Mouse (Mus musculus) thymus, postnatal 4 days (tissue): ENCODE measurements at regions not wholly inside any gene's neighbourhood (a gene's known extent, or its start where the extent isn't known, plus 50 kb on each side); places are given as distances from the start of the nearest gene placed in this dataset.
"Not testable (repeated sequence)": the region's sequence is repeated elsewhere in the genome, so short reads cannot be mapped to it uniquely, and the experiment has no call there.

ENCODE experiments used
- DNase-seq: peaks from one replicate; pipeline ENCODE4 v3.0.0; 2021

DNA sequence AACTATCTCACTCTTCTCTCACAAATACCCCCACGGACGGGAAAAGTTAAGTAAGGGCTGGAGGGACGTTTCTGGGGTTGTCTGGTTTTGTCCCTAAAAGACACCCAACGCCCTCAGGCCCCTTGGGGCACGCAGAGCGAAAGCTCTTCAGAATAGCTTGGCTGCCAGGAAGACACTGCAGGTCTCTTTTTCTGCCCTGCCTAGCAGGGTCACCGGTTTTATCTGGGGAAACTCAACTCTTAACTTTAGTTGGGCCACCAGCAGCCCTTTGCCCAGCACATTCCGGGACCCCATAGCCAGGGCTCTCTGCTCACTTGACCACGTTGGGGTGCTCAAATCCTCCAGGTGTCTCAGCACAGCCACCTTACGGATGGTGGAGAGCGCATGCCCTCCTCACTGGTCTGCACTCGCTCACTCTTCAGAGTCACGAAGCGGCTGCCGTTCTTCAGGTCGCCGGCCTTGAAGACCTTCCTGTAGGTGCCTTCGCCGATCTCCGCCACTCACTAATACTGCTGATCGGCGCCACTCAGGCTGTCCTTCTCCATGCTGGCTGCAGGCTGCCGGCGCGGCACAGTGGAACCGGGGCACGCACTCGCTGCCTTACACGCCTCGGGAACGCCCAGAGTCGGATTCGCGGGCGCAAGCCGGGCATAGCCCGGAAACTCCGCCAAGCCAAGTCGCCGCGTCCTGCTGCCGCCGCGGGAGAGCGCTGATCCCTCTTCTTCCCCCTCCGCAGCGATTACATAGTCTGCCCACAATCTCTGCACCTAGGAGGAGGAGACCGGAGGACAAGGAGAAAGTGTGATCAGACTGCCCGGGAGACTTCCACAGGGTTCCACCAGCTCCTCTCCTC is 83.0 kb downstream of the Ulbp1 start:
- peak; percentile 58 for DNase-seq

DNA sequence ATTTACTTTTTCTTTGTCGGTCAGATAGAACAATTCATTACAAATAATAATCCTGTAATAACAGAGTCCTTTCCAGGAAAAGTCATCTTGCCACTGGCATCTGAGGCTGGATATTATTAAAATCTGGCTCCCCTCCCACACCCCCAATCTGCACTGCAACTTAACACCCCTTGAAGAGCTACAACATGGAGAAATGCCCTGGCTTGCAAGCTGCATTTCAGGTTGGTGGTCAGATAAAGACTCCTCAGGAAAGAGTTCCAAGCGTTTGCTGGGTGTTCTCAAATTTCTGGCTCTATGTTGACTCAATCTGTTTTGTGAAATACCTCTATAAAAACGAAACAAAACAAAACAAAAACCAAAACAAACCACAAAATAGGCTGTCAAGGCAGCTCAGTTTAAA is 114.6 kb downstream of the Ulbp1 start:
- not testable (repeated sequence) for DNase-seq

DNA sequence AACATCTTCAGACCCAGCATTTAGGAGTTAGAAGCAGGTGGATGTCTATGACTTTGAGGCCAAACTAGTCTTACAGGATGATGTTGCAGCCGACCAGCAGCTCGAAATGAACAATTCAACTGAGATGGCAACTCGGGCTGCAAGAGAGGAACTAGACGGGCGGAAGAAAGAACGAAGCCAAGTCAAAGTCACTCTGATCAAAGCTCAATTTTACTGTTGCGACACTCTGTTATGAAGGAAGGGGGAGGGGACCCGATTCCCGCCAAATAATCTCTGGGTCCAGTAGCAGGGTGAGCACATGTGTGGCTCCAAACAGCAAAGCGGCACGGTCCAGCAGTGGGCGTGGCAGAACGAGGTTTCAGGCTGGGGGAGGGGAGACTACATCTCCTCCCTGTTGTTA is 129.1 kb downstream of the Ulbp1 start:
- DNase-seq: not testable (repeated sequence)

DNA sequence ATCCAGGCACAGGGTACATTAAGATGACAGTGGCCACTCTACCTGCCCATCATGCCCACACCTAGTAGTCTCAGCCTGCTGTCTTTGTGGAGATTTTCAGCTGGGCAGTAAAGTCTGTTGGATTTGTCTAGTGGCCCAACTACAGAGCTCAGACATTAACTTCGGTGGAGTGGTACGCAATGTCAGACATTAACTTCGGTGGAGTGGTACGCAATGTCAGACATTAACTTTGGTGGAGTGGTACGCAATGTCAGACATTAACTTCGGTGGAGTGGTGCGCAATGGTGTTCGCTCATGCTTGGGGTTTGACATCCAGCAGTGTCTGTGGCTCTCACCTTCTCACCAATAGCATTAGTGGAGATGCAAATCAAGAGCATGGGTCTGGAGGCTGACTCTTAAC is 129.7 kb downstream of the Ulbp1 start:
- not testable (repeated sequence) for DNase-seq

DNA sequence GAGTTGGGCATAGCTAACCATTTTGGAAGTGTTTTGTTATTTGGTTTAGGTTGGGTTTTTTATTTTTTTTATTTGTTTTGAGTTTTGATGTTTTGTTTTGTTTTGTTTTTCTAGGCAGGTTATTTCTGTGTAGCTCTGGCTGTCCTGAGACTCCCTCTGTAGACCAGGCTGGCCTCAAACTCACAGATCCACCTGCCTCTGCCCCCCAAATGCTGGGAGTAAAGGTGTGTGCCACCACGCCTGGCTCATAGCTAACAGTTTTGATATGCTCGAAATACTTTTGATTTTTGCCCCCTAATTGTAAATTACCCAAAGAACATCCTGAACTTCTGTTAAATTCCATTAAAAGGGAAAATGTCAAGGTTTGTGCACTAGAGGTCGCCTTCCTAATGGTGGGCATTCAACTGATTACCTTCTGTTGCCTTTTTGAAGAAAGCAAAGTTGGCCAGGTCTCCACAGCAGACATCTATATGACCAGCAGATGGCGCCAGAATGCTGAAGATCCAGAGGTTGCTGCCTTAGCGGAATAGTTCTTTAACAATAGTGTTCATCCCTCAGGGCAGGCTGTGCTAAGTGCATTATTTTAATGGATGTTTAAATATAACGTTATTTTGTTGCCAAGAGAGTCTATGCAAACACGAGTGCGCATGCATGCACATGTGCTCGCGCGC is 121.2 kb upstream of the Cnksr3 start:
- DNase-seq: peak; percentile 66

DNA sequence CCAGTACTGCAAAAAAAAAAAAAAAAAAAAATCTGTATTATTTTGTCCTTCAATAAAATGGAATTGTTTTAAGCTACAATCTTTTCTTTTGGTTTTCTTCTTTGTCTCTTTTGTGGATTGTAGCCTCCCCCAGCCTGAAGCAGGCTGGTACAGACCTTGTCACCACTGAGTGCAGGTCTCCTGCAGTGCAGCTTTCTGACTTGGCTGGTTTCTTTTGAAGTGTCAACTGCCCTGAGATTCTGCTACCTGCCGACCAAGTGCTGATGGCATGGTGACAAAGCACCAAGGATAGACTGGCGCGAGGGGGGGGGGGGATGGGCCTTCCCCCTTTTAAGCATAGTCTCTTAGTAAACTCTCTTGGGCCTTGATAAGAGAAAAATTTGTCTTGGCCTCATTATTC is 116.2 kb upstream of the Cnksr3 start:
- no peak for DNase-seq

DNA sequence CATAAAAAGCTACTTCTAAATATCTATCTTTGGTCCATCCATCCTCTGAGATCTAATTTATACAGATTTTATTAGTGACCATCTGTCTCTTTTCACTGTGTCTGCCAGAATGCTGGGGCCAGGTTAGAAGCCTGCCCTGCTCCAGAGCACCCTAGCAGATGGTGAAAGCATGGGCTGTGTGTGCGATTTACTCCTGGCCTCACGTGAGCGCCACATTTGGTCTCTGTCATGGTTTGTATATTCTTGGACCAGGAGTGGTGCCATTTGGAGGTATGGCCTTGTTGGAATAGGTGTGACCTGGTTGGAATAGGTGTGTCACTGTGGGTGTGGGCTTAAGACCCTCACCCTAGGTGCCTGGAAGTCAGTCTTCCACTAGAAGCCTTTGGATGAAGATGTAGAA is 115.0 kb upstream of the Cnksr3 start:
- DNase-seq: not testable (repeated sequence)

DNA sequence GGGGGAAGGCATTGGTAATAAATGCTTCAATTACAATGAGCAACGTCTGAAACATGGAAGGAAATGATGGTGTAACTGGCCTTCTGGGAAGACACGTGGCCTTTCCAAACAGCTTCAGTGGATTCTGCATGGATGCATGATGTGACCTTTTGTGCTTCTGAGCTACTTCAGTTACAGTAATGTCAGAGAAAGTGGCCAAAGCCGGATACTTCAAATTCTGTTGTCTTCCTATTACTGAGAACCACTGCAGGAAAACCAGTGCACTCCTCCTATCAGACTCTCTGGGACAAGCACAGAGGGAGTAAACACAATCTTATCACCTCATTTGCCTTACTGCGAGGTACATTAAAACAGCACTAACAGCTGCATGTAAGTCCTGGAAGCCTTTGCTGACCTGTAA is 113.0 kb upstream of the Cnksr3 start:
- DNase-seq: no peak

DNA sequence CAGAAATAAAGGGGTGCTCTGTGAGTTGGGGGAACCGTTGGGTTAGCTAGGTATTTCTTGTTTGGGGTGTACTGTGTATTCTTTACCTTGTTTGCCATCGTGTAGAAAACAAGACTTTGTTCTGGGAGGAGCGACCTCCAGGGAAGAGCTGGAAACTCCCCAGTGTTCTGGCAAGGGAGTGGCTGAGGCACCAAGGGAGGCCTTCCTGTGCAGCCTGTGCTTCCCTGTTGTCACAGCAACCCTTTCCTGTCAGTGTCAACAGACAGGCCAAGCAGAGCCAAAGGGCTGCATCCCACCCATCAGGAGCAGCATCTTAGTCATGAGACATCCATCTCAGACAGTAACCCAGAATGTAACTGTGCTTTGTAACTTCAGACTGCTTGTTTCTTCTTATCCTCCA is 111.2 kb upstream of the Cnksr3 start:
- no peak for DNase-seq

DNA sequence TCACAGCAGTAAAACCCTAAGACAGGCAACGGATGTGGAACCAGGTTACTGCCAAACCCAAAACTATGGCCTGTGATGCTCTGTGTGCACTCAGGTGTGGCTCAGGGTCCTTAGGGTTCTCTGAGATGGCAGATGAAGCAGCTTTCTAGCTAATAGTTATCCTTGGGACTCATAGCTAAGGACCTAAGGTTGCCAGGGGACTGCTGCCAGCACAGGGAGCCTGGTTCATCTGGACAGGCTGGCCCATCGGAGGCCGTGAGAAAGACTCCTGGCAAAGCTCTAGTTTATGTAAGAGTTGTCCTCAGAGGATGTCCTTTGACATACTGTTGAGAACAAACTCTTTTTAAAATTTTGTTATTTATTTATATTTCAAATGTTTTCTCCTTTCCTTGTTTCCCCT is 97.9 kb upstream of the Cnksr3 start:
- no peak for DNase-seq

DNA sequence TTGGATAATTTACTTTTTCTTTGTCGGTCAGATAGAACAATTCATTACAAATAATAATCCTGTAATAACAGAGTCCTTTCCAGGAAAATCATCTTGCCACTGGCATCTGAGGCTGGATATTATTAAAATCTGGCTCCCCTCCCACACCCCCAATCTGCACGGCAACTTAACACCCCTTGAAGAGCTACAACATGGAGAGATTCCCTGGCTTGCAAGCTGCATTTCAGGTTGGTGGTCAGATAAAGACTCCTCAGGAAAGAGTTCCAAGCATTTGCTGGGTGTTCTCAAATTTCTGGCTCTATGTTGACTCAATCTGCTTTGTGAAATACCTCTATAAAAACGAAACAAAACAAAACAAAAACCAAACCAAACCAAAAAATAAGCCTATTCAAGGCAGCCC is 93.8 kb upstream of the Cnksr3 start:
- not testable (repeated sequence) for DNase-seq

DNA sequence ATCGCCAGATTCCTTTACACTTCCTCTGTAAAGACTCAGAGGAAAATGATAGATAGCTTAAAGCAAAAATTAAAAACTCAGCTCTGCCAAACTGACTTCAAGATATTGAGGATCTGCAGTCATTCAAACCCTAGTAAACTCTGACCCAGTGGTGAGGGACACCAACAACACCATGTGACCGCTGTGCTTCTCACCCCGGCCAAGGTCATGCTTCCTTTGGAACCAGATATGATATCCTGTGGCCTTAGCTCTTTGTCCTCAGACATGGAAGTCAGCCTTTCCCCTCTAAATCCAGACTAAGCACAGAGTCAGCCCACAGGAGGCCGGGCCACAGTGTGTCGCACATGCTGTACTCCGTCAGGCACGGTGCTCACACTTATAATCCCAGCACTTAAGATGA is 86.3 kb upstream of the Cnksr3 start:
- no peak for DNase-seq

DNA sequence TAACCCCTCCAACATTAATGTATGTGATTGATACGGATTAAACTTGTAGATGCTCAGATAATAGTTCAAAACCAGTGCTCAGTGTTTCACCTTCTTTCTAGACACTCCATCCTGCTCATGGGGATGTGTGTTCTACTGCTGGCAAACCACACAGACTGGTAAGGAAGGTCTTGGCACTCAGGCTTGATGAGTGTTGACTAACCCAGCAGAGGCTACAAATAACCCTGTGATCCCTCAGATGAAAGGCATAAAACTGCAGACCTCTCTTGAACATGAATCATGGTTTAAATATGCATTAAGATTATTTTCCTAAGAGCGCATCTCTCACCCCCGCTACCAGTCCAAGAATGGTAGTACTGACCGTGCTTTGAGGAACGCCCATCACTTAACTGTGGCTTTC is 83.9 kb upstream of the Cnksr3 start:
- no peak for DNase-seq

DNA sequence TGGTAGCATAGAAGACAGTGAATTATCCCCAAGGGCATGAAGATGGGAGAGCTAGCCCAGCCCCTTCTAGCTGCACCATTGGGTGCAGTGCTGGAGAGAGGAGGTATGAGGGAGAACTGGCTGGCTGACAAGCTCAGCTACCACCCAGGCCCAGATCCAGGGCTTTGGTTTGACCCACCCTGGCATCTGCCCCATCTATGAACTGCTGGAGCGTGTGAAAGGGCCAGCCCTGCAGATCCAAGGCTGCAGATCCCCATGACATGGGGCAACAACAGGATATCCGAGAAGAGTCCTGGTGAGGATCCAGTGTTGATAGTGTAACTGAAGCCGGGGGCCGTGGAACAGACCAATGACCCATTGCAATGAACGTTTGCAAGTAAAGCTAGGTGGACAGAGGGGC is 81.2 kb upstream of the Cnksr3 start:
- no peak for DNase-seq

DNA sequence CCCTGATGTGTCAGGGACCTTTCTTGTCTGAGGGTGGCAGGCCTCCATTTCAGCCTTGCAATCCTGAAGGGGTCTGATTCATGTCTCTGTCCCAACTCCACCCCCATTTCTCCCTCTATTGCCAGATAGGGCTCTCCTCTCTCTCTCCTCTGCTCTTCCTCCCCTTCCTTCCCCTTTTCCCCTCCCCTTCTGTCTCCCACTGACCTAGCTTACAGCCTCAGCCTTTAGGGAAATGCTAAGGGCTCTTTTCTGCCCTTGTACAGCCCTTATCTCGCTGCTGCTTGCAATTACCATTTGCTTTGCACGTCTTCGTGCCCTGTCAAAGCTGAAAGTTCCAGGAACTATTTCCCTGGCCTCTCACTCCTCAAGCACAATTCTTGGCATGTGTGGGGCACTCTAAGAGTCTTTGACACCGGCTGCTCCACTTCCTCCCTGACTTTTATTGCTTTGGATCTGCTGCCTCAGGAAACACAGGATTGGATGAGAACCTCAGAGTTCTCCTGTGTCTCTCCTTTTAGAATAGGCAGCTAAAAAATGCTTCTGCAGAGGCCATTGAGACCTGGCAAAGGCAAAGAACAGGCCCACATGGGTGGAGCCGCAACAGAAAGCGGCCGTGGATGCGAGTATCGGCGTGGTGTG is 77.9 kb upstream of the Cnksr3 start:
- DNase-seq: no peak

DNA sequence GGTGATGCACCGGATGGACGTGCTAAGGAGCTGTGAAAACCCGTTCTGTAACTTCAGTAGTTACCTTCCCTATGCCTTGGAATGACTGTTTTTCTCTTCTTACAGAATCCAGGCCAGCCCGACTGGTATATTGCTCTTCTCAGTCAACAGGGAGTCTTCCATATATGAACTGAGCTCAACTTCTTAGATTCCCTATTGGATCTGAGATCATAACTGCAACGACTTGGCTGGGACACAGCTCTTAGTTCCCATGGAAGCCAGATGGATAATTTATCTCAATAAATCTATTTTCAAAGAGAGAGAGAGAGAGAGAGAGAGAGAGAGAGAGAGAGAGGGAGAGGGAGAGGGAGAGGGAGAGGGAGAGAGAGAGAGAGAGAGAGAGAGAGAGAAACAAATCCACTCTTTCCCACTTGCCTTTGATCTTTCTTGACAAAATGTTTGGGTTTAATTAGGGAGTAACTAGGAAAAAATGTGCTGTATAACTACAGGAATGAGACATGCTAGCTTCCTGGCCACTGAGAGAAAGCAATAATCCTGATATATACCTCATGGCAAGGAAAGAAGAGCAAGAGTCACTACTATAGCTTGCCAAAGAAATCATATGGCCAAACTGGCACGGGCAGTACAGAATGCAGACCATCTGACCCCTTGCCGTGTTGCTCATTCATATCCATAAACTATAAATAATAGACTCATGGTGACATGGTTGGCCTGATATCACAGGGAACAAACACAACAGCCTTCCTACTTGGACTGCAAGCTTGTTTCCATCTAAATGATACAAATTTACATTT is 73.3 kb upstream of the Cnksr3 start:
- no peak for DNase-seq

DNA sequence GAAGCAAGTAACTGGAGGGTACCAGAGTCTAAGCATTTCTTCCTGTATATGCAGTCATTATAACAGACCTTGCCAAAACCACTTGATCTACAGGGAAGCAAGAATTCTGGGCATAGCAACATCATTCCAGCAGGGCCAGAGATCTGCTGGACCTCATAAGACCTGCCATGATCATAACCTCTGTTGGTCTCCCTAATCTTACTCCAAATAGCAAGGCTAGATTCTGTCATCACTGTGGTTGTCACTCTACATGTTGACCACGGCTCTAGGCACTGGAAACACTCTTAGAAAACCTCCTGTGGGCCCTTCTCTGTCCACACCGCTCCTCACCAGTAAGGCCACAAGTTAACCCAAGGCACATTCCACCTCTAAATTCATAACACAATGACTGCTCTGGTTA is 68.4 kb upstream of the Cnksr3 start:
- no peak for DNase-seq

DNA sequence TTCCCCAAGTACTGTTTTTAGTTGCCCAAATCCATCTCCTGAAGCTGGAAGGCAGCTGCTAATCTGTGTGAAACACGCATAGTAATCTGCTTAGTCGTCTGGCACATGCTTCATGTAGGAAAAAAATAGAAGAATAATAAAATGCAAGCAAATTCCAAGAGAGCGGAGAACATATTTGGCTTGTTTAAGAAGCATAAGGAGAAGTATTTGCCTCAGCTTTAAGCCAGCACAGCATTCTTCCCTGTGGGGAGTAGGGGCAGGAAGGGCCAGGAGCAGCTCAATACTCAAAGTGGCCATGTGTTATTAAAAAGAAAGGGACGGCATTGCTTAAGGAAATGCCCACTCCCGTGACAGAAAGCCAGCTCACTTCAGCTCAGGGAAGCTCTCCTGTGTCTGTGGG is 66.8 kb upstream of the Cnksr3 start:
- DNase-seq: no peak

DNA sequence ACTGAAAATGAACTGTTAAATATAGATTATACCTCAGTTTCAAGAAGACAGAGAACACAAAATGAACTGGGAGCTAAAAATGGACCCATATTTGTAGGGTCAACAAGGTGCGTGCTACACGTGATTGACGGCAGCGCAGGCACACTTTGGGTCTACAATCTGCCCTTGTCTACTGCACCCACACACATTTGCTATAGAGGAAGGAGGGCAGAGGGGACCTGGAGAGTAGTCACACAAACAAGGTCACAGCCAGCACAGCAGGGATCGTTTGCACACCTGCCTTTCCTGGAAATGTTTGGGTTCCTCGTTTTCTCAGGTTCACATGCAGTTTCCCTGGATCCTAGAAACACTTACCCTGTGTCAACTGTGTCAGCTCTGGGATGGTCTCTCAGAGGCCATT is 63.3 kb upstream of the Cnksr3 start:
- no peak for DNase-seq

DNA sequence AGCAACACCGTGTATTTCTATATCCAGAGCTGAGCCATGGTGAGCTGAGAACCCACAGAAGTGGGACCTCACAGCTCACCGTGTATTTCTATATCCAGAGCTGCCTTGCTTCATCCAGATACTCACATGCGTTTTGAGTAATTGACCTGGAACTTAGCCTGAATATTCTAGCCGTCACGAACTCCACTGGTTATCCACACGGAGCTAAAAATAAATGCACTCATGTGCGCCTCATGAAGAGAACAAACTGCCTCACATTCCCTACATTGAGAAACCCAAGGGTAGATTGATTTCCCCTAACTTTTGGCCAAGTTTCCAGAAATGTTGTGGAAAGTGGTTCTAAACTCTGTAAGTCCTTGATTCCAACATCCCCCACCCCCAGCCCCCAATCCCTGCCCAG is 62.4 kb upstream of the Cnksr3 start:
- no peak for DNase-seq

DNA sequence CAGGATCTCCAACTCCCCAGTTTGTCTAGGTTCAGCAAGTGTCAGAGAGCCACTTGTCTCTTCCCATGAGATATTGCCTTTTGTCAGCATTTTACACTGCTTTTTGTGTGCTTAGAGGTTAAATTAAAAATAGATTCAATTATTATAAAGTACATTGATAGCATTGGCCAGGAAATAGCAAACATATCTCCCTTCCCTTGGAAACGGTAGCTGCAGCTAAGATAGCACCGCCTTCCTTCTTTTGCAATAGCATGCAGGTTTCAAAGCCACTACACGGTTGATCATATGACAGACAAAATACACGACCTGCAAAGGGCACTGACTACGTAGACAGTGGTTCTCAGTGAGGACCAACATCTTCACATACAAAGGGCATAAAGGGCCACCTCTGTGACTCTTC is 59.1 kb upstream of the Cnksr3 start:
- no peak for DNase-seq

DNA sequence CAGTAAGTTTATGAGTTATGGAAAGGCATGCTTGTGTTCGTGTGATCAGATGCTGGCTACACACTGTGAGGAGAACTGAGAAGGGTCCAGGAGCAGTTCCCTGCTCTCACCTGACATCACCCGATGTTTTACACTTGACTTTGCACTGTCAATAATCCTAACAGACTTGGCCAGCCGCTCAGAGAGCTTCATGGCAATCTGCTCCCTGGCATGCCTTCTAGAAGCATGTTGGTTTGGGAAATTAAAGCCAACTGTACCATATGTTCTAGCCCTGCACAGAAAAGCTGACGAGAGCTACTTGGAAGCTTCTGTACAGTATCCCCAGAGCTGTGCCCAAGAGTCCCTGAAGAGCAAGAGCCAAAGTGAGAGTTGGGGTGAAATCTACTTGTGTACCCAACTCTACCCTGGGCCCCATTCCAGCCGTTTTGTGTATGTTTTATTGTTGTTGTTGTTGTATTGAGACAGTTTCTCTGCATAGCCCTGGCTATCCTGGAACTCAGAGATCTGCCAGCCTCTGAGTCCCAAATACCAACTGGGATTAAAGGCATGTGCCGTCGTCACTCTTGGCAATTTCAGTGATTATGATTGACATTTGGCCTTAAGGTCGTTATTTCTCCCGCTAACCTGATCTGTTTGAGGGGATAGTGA is 56.5 kb upstream of the Cnksr3 start:
- DNase-seq: no peak

DNA sequence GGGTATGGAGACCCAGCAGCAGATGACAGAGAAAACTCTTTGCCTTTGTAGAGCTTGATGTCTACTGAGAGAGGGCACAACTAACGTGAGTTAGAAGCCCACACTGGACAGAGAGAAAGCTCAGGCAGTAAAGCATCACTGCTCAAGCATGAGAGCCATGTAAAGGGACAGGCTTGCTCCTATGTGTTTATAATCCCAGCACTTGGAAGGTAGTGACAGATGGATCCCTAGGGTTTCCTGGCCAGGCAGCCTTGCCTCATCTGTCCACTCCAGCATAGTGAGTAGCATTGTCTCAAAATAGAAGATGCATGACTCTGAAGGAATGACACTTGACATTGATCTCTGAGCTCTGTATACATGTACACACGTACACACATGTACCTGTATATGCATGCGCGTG is 55.9 kb upstream of the Cnksr3 start:
- DNase-seq: no peak
